Mouse (Mus musculus) heart, postnatal 0 days (tissue): Measurements from ENCODE around the gene Yipf2. TPM values are rescaled to one million over a fixed set of nuclear protein-coding genes. Genes with fewer than 3 reads are reported as not detected.
"Not testable (repeated sequence)": the region's sequence is repeated elsewhere in the genome, so short reads cannot be mapped to it uniquely, and the experiment has no call there.

ENCODE experiments used
- ATAC-seq: fragments of 200-750 bp; cut with Nextera tagmentation; 2 replicates; pipeline ENCODE4 v1.8.0; 2017; ENCODE audit warnings: low read depth, moderate number of reproducible peaks, moderate library complexity; ENCODE audit not compliant: insufficient read depth
- DNase-seq: peaks from one replicate; pipeline ENCODE4 v3.0.0-alpha.2; 2016; ENCODE audit warnings: low spot score
- H3K27ac ChIP-seq: fragments of 300-500 bp; sonication (generic); 2 replicates; pipeline ENCODE4 v1.5.1; 2014; ENCODE audit warnings: low read depth, mild to moderate bottlenecking
- H3K27me3 ChIP-seq: fragments of 300-500 bp; sonication (generic); 2 replicates; pipeline ENCODE4 v1.6.1; 2014; ENCODE audit warnings: low read length, mixed read lengths; ENCODE audit not compliant: control insufficient read depth, insufficient read depth
- H3K36me3 ChIP-seq: fragments of 300-500 bp; sonication (generic); replicated peaks from 2 replicates; pipeline ENCODE4 v1.6.1; 2014; ENCODE audit warnings: low read length, mixed read lengths; ENCODE audit not compliant: control insufficient read depth, insufficient read depth
- H3K4me1 ChIP-seq: fragments of 300-500 bp; sonication (generic); 2 replicates; pipeline ENCODE4 v1.6.1; 2014; ENCODE audit warnings: antibody characterized with exemption; ENCODE audit not compliant: control insufficient read depth, insufficient read depth
- H3K4me2 ChIP-seq: fragments of 300-500 bp; sonication (generic); 2 replicates; pipeline ENCODE4 v1.6.1; 2014; ENCODE audit warnings: low read depth, mild to moderate bottlenecking, low read length, moderate library complexity
- H3K4me3 ChIP-seq: fragments of 300-500 bp; sonication (generic); 2 replicates; pipeline ENCODE4 v1.5.1; 2014; ENCODE audit warnings: low read depth, low read length
- H3K9ac ChIP-seq: fragments of 300-500 bp; sonication (generic); replicated peaks from 2 replicates; pipeline ENCODE4 v1.6.1; 2014; ENCODE audit warnings: low read depth, low read length, mixed read lengths
- H3K9me3 ChIP-seq: fragments of 300-500 bp; sonication (generic); replicated peaks from 2 replicates; pipeline ENCODE4 v1.6.1; 2016; ENCODE audit warnings: low read length; ENCODE audit not compliant: control insufficient read depth
- CTCF ChIP-seq: IDR thresholded peaks from 2 replicates; pipeline ENCODE4 v1.5.1; 2016; ENCODE audit warnings: antibody characterized with exemption, control low read depth, low read depth
- EP300 ChIP-seq: IDR thresholded peaks from 2 replicates; pipeline ENCODE4 v1.6.1; 2016; ENCODE audit warnings: antibody characterized with exemption, low read depth
- WGBS: fragments of 180-500 bp; shearing (Covaris S2); extraction: QIAGEN DNeasy Blood & Tissue Kit; methylation state at CpG from one replicate; pipeline ENCODE4 v1.1.7; 2014; 5-methylcytosine and 5-hydroxymethylcytosine counted together
- polyA plus RNA-seq: library from polyadenylated mRNA; unstranded; fragments of >200 nt; fragmentation: Nextera tagmentation; extraction: Ambion mirVana; gene quantifications from 2 replicates; pipeline ENCODE4 v1.2.1, GENCODE M21; 2015
- total RNA-seq: library from RNA; depleted of rRNA; stranded (reverse); fragments of >200 nt; gene quantifications from 2 replicates; pipeline ENCODE4 v1.2.3, GENCODE M21; 2014; ENCODE audit warnings: low replicate concordance

Gene Yipf2
- total and polyA plus RNA-seq, 2 experiments from 2014 or later: 9.1 to 17.6 TPM

- H3K36me3 ChIP-seq: peaks cover 22% of the 10 kb centered on the region
- peaks cover 15% of the 10 kb centered on the region for H3K4me1 ChIP-seq
- DNase-seq: no peak
- H3K9ac ChIP-seq: no peak overlapping the region
- H3K4me3 ChIP-seq: no peak overlapping the region
- no peaks in the 10 kb centered on the region for H3K27me3 ChIP-seq
- no peak for ATAC-seq
- no peaks in the 10 kb centered on the region for H3K9me3 ChIP-seq
- H3K4me2 ChIP-seq: no peak overlapping the region
- no peak for TF ChIP-seq EP300
- no peak for TF ChIP-seq CTCF
- H3K27ac ChIP-seq: no peak overlapping the region
- WGBS: 79% methylated on average over 2 of the region's 2 CpGs
Measured at GRCm38 (mm10) chr9:21594838-21595237, 2.2 kb upstream of the Yipf2 start.

- not testable (repeated sequence) for H3K9me3 ChIP-seq, H3K27me3 ChIP-seq, H3K4me3 ChIP-seq, H3K4me2 ChIP-seq, ATAC-seq, H3K9ac ChIP-seq, H3K27ac ChIP-seq, DNase-seq
- WGBS: 80% methylated on average over 8 of the region's 8 CpGs
- H3K4me1 ChIP-seq: peaks cover 15% of the 10 kb centered on the region
- H3K36me3 ChIP-seq: peaks cover 27% of the 10 kb centered on the region
Measured at GRCm38 (mm10) chr9:21594350-21594749, 1.7 kb upstream of the Yipf2 start.

GRCm38 (mm10) chr9:21593122-21593721, 594 bp upstream of the Yipf2 start:
- H3K4me3 ChIP-seq: peak overlapping the region; percentile 92
- no peak for TF ChIP-seq EP300
- no peak for TF ChIP-seq CTCF
- ATAC-seq (peak; percentile 48), DNase-seq (no peak)
- 1% methylated on average over 65 of the region's 69 CpGs for WGBS
- no peaks in the 10 kb centered on the region for H3K27me3 ChIP-seq
- no peaks in the 10 kb centered on the region for H3K9me3 ChIP-seq
- H3K4me2 ChIP-seq: peak overlapping the region; percentile 84
- peaks cover 15% of the 10 kb centered on the region for H3K4me1 ChIP-seq
- H3K36me3 ChIP-seq: peaks cover 38% of the 10 kb centered on the region
- peak overlapping the region; percentile 75 for H3K9ac ChIP-seq
- H3K27ac ChIP-seq: peak overlapping the region; percentile 89

- no peak for TF ChIP-seq CTCF
- 0 out of 2 replicates have a peak, but pooled peaks have one; percentile 6 for TF ChIP-seq EP300
- H3K9ac ChIP-seq: peak overlapping the region; percentile 75
- no peaks in the 10 kb centered on the region for H3K27me3 ChIP-seq
- no peak for DNase-seq
- peak; percentile 33 for ATAC-seq
- 16% methylated on average over 17 of the region's 17 CpGs for WGBS
- peak overlapping the region; percentile 92 for H3K4me3 ChIP-seq
- no peaks in the 10 kb centered on the region for H3K9me3 ChIP-seq
- H3K4me2 ChIP-seq: peak overlapping the region; percentile 84
- peaks cover 15% of the 10 kb centered on the region for H3K4me1 ChIP-seq
- H3K27ac ChIP-seq: peak overlapping the region; percentile 89
- peaks cover 49% of the 10 kb centered on the region for H3K36me3 ChIP-seq
Measured at GRCm38 (mm10) chr9:21591831-21592702, 561 bp downstream of the Yipf2 start.

- TF ChIP-seq EP300 (no peak), CTCF (no peak)
- H3K9ac ChIP-seq: no peak overlapping the region
- H3K27ac ChIP-seq: no peak overlapping the region
- no peaks in the 10 kb centered on the region for H3K27me3 ChIP-seq
- 82% methylated on average over 6 of the region's 6 CpGs for WGBS
- no peaks in the 10 kb centered on the region for H3K9me3 ChIP-seq
- H3K4me1 ChIP-seq: peaks cover 15% of the 10 kb centered on the region
- no peak overlapping the region for H3K4me3 ChIP-seq
- DNase-seq: no peak
- H3K36me3 ChIP-seq: peaks cover 56% of the 10 kb centered on the region
- no peak for ATAC-seq
- H3K4me2 ChIP-seq: no peak overlapping the region
Measured at GRCm38 (mm10) chr9:21591127-21591830, 1.3 kb downstream of the Yipf2 start.
